Mouse (Mus musculus): ENCODE results near the gene Irx3. TPM values are rescaled to one million over a fixed set of nuclear protein-coding genes. Genes with fewer than 3 reads are reported as not detected.

Gene Irx3
- polyA plus RNA-seq, 1 experiment from 2014 or later: 0.09 TPM

- no peaks in the 10 kb centered on the region for H3K9me3 ChIP-seq (replicated peaks)
- H3K4me2 ChIP-seq: peak overlapping the region; percentile 68
- no peaks in the 10 kb centered on the region for H3K36me3 ChIP-seq (replicated peaks)
- ATAC-seq (ENCODE audit: insufficient read depth): no peak
- H3K4me3 ChIP-seq (replicated peaks): peak overlapping the region; percentile 47
- peaks cover 100% of the 10 kb centered on the region for H3K27me3 ChIP-seq
- 1% methylated on average over 60 of the region's 64 CpGs for WGBS (ENCODE audit: insufficient replicate concordance)
- peaks cover 26% of the 10 kb centered on the region for H3K4me1 ChIP-seq (replicated peaks)
- no peak overlapping the region for H3K9ac ChIP-seq
- H3K27ac ChIP-seq (replicated peaks): no peak overlapping the region
Measured at GRCm38 (mm10) chr8:91800523-91801240, 1.2 kb downstream of the Irx3 start.

GRCm38 (mm10) chr8:91799681-91800522 lies 2.0 kb downstream of the Irx3 start:
- Histone ChIP-seq H3K36me3 (replicated peaks) (no peaks in the 10 kb centered on the region), H3K4me1 (replicated peaks) (peaks cover 21% of the 10 kb centered on the region), H3K27ac (replicated peaks) (no peak overlapping the region), H3K4me2 (peak overlapping the region; percentile 68), H3K9ac (no peak overlapping the region), H3K9me3 (replicated peaks) (no peaks in the 10 kb centered on the region), H3K4me3 (replicated peaks) (peak overlapping the region; percentile 47; the same call in 1 of the 2 replicates), H3K27me3 (peaks cover 97% of the 10 kb centered on the region)
- no peak for ATAC-seq (ENCODE audit: insufficient read depth)
- 2% methylated on average over 86 of the region's 89 CpGs for WGBS (ENCODE audit: insufficient replicate concordance)

GRCm38 (mm10) chr8:91799016-91799581 lies 2.8 kb downstream of the Irx3 start:
- Histone ChIP-seq H3K4me1 (replicated peaks) (peaks cover 21% of the 10 kb centered on the region), H3K36me3 (replicated peaks) (no peaks in the 10 kb centered on the region), H3K9ac (no peak overlapping the region), H3K4me2 (no peak overlapping the region), H3K27ac (replicated peaks) (no peak overlapping the region), H3K27me3 (peaks cover 95% of the 10 kb centered on the region), H3K9me3 (replicated peaks) (no peaks in the 10 kb centered on the region), H3K4me3 (replicated peaks) (no peak overlapping the region)
- ATAC-seq (ENCODE audit: insufficient read depth): no peak
- 19% methylated on average over 16 of the region's 16 CpGs for WGBS (ENCODE audit: insufficient replicate concordance)

GRCm38 (mm10) chr8:91797626-91798271 lies 4.1 kb downstream of the Irx3 start:
- H3K27ac ChIP-seq (replicated peaks): no peak overlapping the region
- ATAC-seq (ENCODE audit: insufficient read depth): no peak
- H3K9me3 ChIP-seq (replicated peaks): no peaks in the 10 kb centered on the region
- H3K27me3 ChIP-seq: peaks cover 86% of the 10 kb centered on the region
- under 1% methylated on average over 35 of the region's 35 CpGs for WGBS (ENCODE audit: insufficient replicate concordance)
- H3K4me3 ChIP-seq (replicated peaks): peak overlapping the region; percentile 25; the same call in 1 of the 2 replicates
- H3K9ac ChIP-seq: no peak overlapping the region
- no peaks in the 10 kb centered on the region for H3K36me3 ChIP-seq (replicated peaks)
- H3K4me2 ChIP-seq: peak overlapping the region; percentile 50
- peaks cover 21% of the 10 kb centered on the region for H3K4me1 ChIP-seq (replicated peaks)

- peaks cover 5% of the 10 kb centered on the region; the same call in 1 of the 2 replicates for H3K4me1 ChIP-seq (replicated peaks)
- no peak overlapping the region for H3K27ac ChIP-seq (replicated peaks)
- ATAC-seq (ENCODE audit: insufficient read depth): no peak
- H3K4me2 ChIP-seq: no peak overlapping the region
- 47% methylated on average over 6 of the region's 6 CpGs for WGBS (ENCODE audit: insufficient replicate concordance)
- no peaks in the 10 kb centered on the region for H3K36me3 ChIP-seq (replicated peaks)
- H3K4me3 ChIP-seq (replicated peaks): no peak overlapping the region
- no peaks in the 10 kb centered on the region for H3K9me3 ChIP-seq (replicated peaks)
- H3K9ac ChIP-seq: no peak overlapping the region
- H3K27me3 ChIP-seq: peaks cover 47% of the 10 kb centered on the region
Measured at GRCm38 (mm10) chr8:91793846-91794245, 8.0 kb downstream of the Irx3 start.

- no peaks in the 10 kb centered on the region for H3K4me1 ChIP-seq (replicated peaks)
- WGBS (ENCODE audit: insufficient replicate concordance): 65% methylated on average over 9 of the region's 9 CpGs
- H3K9me3 ChIP-seq (replicated peaks): no peaks in the 10 kb centered on the region
Measured at GRCm38 (mm10) chr8:91787194-91787895, 14.5 kb downstream of the Irx3 start.

GRCm38 (mm10) chr8:91782940-91783339 lies 18.9 kb downstream of the Irx3 start:
- H3K9me3 ChIP-seq (replicated peaks): no peaks in the 10 kb centered on the region
- H3K9ac ChIP-seq: no peak overlapping the region
- H3K4me2 ChIP-seq: no peak overlapping the region
- ATAC-seq (ENCODE audit: insufficient read depth): no peak
- H3K4me1 ChIP-seq (replicated peaks): no peaks in the 10 kb centered on the region
- H3K27me3 ChIP-seq: no peaks in the 10 kb centered on the region
- no peaks in the 10 kb centered on the region for H3K36me3 ChIP-seq (replicated peaks)
- H3K4me3 ChIP-seq (replicated peaks): no peak overlapping the region
- H3K27ac ChIP-seq (replicated peaks): no peak overlapping the region
- 46% methylated on average over 5 of the region's 5 CpGs for WGBS (ENCODE audit: insufficient replicate concordance)

More at GRCm38 (mm10) chr8:91787194-91787895, 14.5 kb downstream of the Irx3 start:
- no peaks in the 10 kb centered on the region for H3K36me3 ChIP-seq (replicated peaks)
- no peak overlapping the region for H3K9ac ChIP-seq
- ATAC-seq (ENCODE audit: insufficient read depth): no peak
- H3K27me3 ChIP-seq: no peaks in the 10 kb centered on the region
- no peak overlapping the region for H3K4me3 ChIP-seq (replicated peaks)
- no peak overlapping the region for H3K4me2 ChIP-seq
- no peak overlapping the region for H3K27ac ChIP-seq (replicated peaks)

- Histone ChIP-seq H3K4me2 (no peak overlapping the region), H3K4me1 (replicated peaks) (no peaks in the 10 kb centered on the region), H3K36me3 (replicated peaks) (no peaks in the 10 kb centered on the region), H3K27me3 (no peaks in the 10 kb centered on the region), H3K27ac (replicated peaks) (no peak overlapping the region), H3K4me3 (replicated peaks) (no peak overlapping the region), H3K9ac (no peak overlapping the region), H3K9me3 (replicated peaks) (no peaks in the 10 kb centered on the region)
- no peak for ATAC-seq (ENCODE audit: insufficient read depth)
- WGBS (ENCODE audit: insufficient replicate concordance): 66% methylated on average over 7 of the region's 7 CpGs
Measured at GRCm38 (mm10) chr8:91782201-91782600, 19.7 kb downstream of the Irx3 start.

- no peak overlapping the region for H3K9ac ChIP-seq
- no peak overlapping the region for H3K4me3 ChIP-seq (replicated peaks)
Measured at GRCm38 (mm10) chr8:91780648-91781047, 21.2 kb downstream of the Irx3 start.

GRCm38 (mm10) chr8:91768857-91769256 lies 33.0 kb downstream of the Irx3 start:
- peaks cover 6% of the 10 kb centered on the region for H3K27me3 ChIP-seq
- no peaks in the 10 kb centered on the region; the same call in 1 of the 2 replicates for H3K4me1 ChIP-seq (replicated peaks)
- no peak overlapping the region for H3K27ac ChIP-seq (replicated peaks)
- H3K4me3 ChIP-seq (replicated peaks): no peak overlapping the region
- H3K36me3 ChIP-seq (replicated peaks): no peaks in the 10 kb centered on the region
- WGBS (ENCODE audit: insufficient replicate concordance): 64% methylated on average over 6 of the region's 6 CpGs
- no peak overlapping the region for H3K9ac ChIP-seq
- no peak for ATAC-seq (ENCODE audit: insufficient read depth)
- H3K4me2 ChIP-seq: no peak overlapping the region
- H3K9me3 ChIP-seq (replicated peaks): no peaks in the 10 kb centered on the region

More at GRCm38 (mm10) chr8:91780648-91781047, 21.2 kb downstream of the Irx3 start:
- Histone ChIP-seq H3K9me3 (replicated peaks) (no peaks in the 10 kb centered on the region), H3K36me3 (replicated peaks) (no peaks in the 10 kb centered on the region), H3K27ac (replicated peaks) (no peak overlapping the region), H3K27me3 (no peaks in the 10 kb centered on the region; the same call in 1 of the 2 replicates), H3K4me2 (no peak overlapping the region), H3K4me1 (replicated peaks) (no peaks in the 10 kb centered on the region)
- 35% methylated on average over 3 of the region's 3 CpGs for WGBS (ENCODE audit: insufficient replicate concordance)
- no peak for ATAC-seq (ENCODE audit: insufficient read depth)
